In the genomic region with DNA sequence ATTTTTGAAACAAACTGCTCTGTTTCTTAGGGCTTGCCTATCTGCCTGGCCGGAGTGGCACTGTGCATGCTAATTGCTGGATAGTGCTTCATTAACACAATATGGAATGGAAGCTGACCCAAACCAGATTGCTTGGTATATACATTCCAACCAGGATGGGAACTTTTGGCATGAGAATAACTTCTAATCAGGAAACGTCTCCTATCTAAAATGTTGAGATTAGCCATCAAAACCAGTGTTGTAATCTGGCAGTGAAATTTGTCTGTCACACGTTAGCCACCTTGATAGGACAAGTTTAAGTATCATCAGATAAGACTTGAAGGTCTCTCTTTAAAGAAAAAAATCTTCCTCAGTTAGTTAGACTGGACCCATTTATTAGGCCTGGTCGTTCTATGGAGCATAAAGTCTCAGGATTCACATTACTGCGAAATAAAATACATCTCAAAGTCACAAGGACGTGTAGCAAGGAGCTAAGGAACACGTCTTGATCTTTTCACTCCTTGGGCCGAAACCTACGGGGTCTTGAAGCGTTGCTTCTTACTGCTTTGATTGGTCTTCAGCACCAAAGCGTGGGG, we compare ENCODE assay signal across 14 mouse cellular contexts. TPM values are rescaled to one million over a fixed set of nuclear protein-coding genes. Genes with fewer than 3 reads are reported as not detected.
DNase-seq lines count a peak whose midpoint lies in the region; ATAC-seq lines count a peak whose summit lies in the region.
"Had no signal": no experiment of that assay in that cellular context is flagged by ENCODE, and none has a peak within 500 bp of the region (broad histone marks: within the 10 kb centered on the region; RNA-seq: fewer than 3 reads in every experiment).

No protein-coding gene starts in this region.

- peaks cover 93% of the 10 kb centered on the region for H3K27me3 ChIP-seq in midbrain, embryonic 11.5 days (ENCODE audit: control insufficient read depth, insufficient read depth, low read length)
- H3K27me3 ChIP-seq in midbrain, embryonic 16.5 days (ENCODE audit: control insufficient read depth, insufficient read depth, low read depth, low read length), result peaks cover 56% of the 10 kb centered on the region
- peaks cover 69% of the 10 kb centered on the region for H3K27me3 ChIP-seq in embryonic facial prominence, embryonic 11.5 days (ENCODE audit: control insufficient read depth, insufficient read depth, low read length)
- H3K27me3 ChIP-seq in limb, embryonic 10.5 days (ENCODE audit: low read depth, poor library complexity, severe bottlenecking), result peaks cover 99% of the 10 kb centered on the region
- H3K27me3 ChIP-seq in stomach, embryonic 15.5 days (replicated peaks), result peaks cover 74% of the 10 kb centered on the region

- H3K9me3 ChIP-seq in midbrain, embryonic 11.5 days (ENCODE audit: control insufficient read depth, low read length), result no peaks in the 10 kb centered on the region
- no peaks in the 10 kb centered on the region for H3K9me3 ChIP-seq in midbrain, embryonic 16.5 days (replicated peaks; ENCODE audit: control insufficient read depth, low read length, poor library complexity, severe bottlenecking)
- no peaks in the 10 kb centered on the region for H3K9me3 ChIP-seq in embryonic facial prominence, embryonic 11.5 days (replicated peaks; ENCODE audit: control insufficient read depth, low read length)
- H3K9me3 ChIP-seq in limb, embryonic 10.5 days (replicated peaks), result no peaks in the 10 kb centered on the region
- H3K9me3 ChIP-seq in stomach, embryonic 15.5 days, result no peaks in the 10 kb centered on the region
- H3K9me3 ChIP-seq: heart, embryonic 15.5 days; lung, embryonic 15.5 days had no signal

- WGBS in midbrain, embryonic 11.5 days, result 2% methylated on average over 11 of the region's 11 CpGs
- WGBS in midbrain, embryonic 16.5 days, result 4% methylated on average over 11 of the region's 11 CpGs
- WGBS in embryonic facial prominence, embryonic 11.5 days, result 5% methylated on average over 11 of the region's 11 CpGs
- WGBS in limb, embryonic 10.5 days, result 2% methylated on average over 11 of the region's 11 CpGs
- WGBS in stomach, embryonic 15.5 days, result 22% methylated on average over 11 of the region's 11 CpGs

- H3K9ac ChIP-seq in midbrain, embryonic 11.5 days (ENCODE audit: low read length), result no peak overlapping the region
- H3K9ac ChIP-seq in midbrain, embryonic 16.5 days (ENCODE audit: low read depth, low read length), result no peak overlapping the region
- H3K9ac ChIP-seq in embryonic facial prominence, embryonic 11.5 days (replicated peaks; ENCODE audit: low read length), result no peak overlapping the region
- H3K9ac ChIP-seq in stomach, embryonic 15.5 days, result no peak overlapping the region
- H3K9ac ChIP-seq: heart, embryonic 15.5 days; lung, embryonic 15.5 days had no signal

- peak overlapping the region; percentile 11 for H3K4me3 ChIP-seq in midbrain, embryonic 11.5 days (ENCODE audit: low read depth, low read length)
- no peak overlapping the region; the same call in 1 of the 2 replicates for H3K4me3 ChIP-seq in midbrain, embryonic 16.5 days (ENCODE audit: low read depth, low read length)
- peak overlapping the region; percentile 3; the same call in 1 of the 2 replicates for H3K4me3 ChIP-seq in embryonic facial prominence, embryonic 11.5 days (ENCODE audit: low read depth, low read length)
- H3K4me3 ChIP-seq in limb, embryonic 10.5 days, result peak overlapping the region; percentile 48
- H3K4me3 ChIP-seq in stomach, embryonic 15.5 days (replicated peaks), result no peak overlapping the region
- H3K4me3 ChIP-seq: heart, embryonic 15.5 days; lung, embryonic 15.5 days had no signal

- peak overlapping the region; percentile 12; the same call in 1 of the 2 replicates for H3K27ac ChIP-seq in midbrain, embryonic 11.5 days (ENCODE audit: low read depth, low read length)
- H3K27ac ChIP-seq in midbrain, embryonic 16.5 days (ENCODE audit: low read length), result no peak overlapping the region
- no peak overlapping the region for H3K27ac ChIP-seq in embryonic facial prominence, embryonic 11.5 days (replicated peaks; ENCODE audit: low read depth, low read length)
- H3K27ac ChIP-seq in limb, embryonic 10.5 days, result no peak overlapping the region
- H3K27ac ChIP-seq in stomach, embryonic 15.5 days, result no peak overlapping the region
- H3K27ac ChIP-seq: heart, embryonic 15.5 days; lung, embryonic 15.5 days had no signal

- no peak for ATAC-seq in midbrain, embryonic 11.5 days (ENCODE audit: low FRiP score)
- no peak for ATAC-seq in midbrain, embryonic 16.5 days
- no peak for ATAC-seq in embryonic facial prominence, embryonic 11.5 days (replicated peaks; ENCODE audit: insufficient number of reproducible peaks, low FRiP score, low TSS enrichment, low read depth)
- no peak for ATAC-seq in stomach, embryonic 15.5 days (ENCODE audit: insufficient read depth, low FRiP score, low read depth)
- no peak for ATAC-seq in granulocyte monocyte progenitor cell, adult 5-6 weeks (replicated peaks; ENCODE audit: poor library complexity, severe bottlenecking)

- H3K36me3 ChIP-seq in midbrain, embryonic 11.5 days (ENCODE audit: control insufficient read depth, insufficient read depth, low read length), result no peaks in the 10 kb centered on the region
- H3K36me3 ChIP-seq in midbrain, embryonic 16.5 days (ENCODE audit: control insufficient read depth, insufficient read depth, low read length), result no peaks in the 10 kb centered on the region
- H3K36me3 ChIP-seq in embryonic facial prominence, embryonic 11.5 days (replicated peaks; ENCODE audit: control insufficient read depth, insufficient read depth, low read depth, low read length), result no peaks in the 10 kb centered on the region
- no peaks in the 10 kb centered on the region for H3K36me3 ChIP-seq in limb, embryonic 10.5 days
- no peaks in the 10 kb centered on the region for H3K36me3 ChIP-seq in stomach, embryonic 15.5 days
- H3K36me3 ChIP-seq: heart, embryonic 15.5 days; lung, embryonic 15.5 days had no signal

- H3K4me2 ChIP-seq in midbrain, embryonic 11.5 days, result no peak overlapping the region
- H3K4me2 ChIP-seq in midbrain, embryonic 16.5 days (ENCODE audit: low read length), result no peak overlapping the region
- H3K4me2 ChIP-seq in embryonic facial prominence, embryonic 11.5 days (ENCODE audit: low read depth, low read length), result no peak overlapping the region
- H3K4me2 ChIP-seq in stomach, embryonic 15.5 days, result peak overlapping the region; percentile 2; the same call in 1 of the 2 replicates
- H3K4me2 ChIP-seq: heart, embryonic 15.5 days; lung, embryonic 15.5 days had no signal

- peaks cover 15% of the 10 kb centered on the region for H3K4me1 ChIP-seq in midbrain, embryonic 11.5 days (ENCODE audit: control insufficient read depth, insufficient read depth, low read length)
- peaks cover 17% of the 10 kb centered on the region for H3K4me1 ChIP-seq in midbrain, embryonic 16.5 days (ENCODE audit: control insufficient read depth, insufficient read depth, low read length)
- peaks cover 3% of the 10 kb centered on the region for H3K4me1 ChIP-seq in embryonic facial prominence, embryonic 11.5 days (ENCODE audit: control insufficient read depth, insufficient read depth, low read length)
- peaks cover 55% of the 10 kb centered on the region for H3K4me1 ChIP-seq in limb, embryonic 10.5 days
- H3K4me1 ChIP-seq in stomach, embryonic 15.5 days, result peaks cover 22% of the 10 kb centered on the region

- DNase-seq in midbrain, embryonic 11.5 days (ENCODE audit: low spot score, missing footprints), result peak; percentile 91
- DNase-seq in embryonic facial prominence, embryonic 11.5 days (ENCODE audit: low spot score), result peak; percentile 36
- DNase-seq in limb, embryonic 10.5 days (ENCODE audit: low spot score), result no peak
- no peak for DNase-seq in thymus, postnatal 14 days
- no peak for DNase-seq in right cerebral cortex, adult 18-20 months
- DNase-seq: cerebellum, adult 18-20 months; kidney, adult 11 months; left cerebral cortex, postnatal 4 days had no signal

RNA-seq across cellular contexts. Expression of a gene that starts 2.1 kb away (rescaled TPM):
- 53.7 and 56.3 TPM in 2 replicates for polyA plus RNA-seq in midbrain, embryonic 11.5 days (2014; fragmentation: Nextera tagmentation; extraction: Ambion mirVana)
- polyA plus RNA-seq in midbrain, embryonic 16.5 days (2015; fragmentation: Nextera tagmentation; extraction: Ambion mirVana), result 29.0 and 37.9 TPM in 2 replicates
- 35.6 and 41.4 TPM in 2 replicates for polyA plus RNA-seq in embryonic facial prominence, embryonic 11.5 days (2014; fragmentation: Nextera tagmentation; extraction: Ambion mirVana)
- 25.6 and 39.1 TPM in 2 replicates for polyA plus RNA-seq in limb, embryonic 10.5 days (2016; fragmentation: Nextera tagmentation; extraction: Ambion mirVana)
- polyA plus RNA-seq in stomach, embryonic 15.5 days (2015; fragmentation: Nextera tagmentation; extraction: Ambion mirVana), result 16.5 and 23.8 TPM in 2 replicates
- total RNA-seq in granulocyte monocyte progenitor cell, adult 5-6 weeks (2014; fragmentation: Nextera tagmentation), result not detected in 2 replicates
- total RNA-seq in granulocyte monocyte progenitor cell, adult 5-6 weeks (2017), result not detected in 2 replicates
- total RNA-seq: layer of hippocampus, adult 18-20 months; left cerebral cortex, postnatal 4 days had no signal

Comparison
In these comparisons a context has a peak if more than half of its experiments do, and no peak if none do; other contexts are left out.
1. H3K4me3 ChIP-seq: peak in midbrain, embryonic 11.5 days (single experiment), embryonic facial prominence, embryonic 11.5 days (single experiment) and limb, embryonic 10.5 days (single experiment); none in midbrain, embryonic 16.5 days (single experiment) and stomach, embryonic 15.5 days (single experiment).
2. DNase-seq: peak in midbrain, embryonic 11.5 days (single experiment) and embryonic facial prominence, embryonic 11.5 days (single experiment); none in limb, embryonic 10.5 days (single experiment), thymus, postnatal 14 days (single experiment) and right cerebral cortex, adult 18-20 months (single experiment).